Mouse (Mus musculus) stomach, postnatal 0 days (tissue): ENCODE results near the gene Sfxn5. TPM values are rescaled to one million over a fixed set of nuclear protein-coding genes. Genes with fewer than 3 reads are reported as not detected.

Experiments
- ATAC-seq: fragments of 200-750 bp; cut with Nextera tagmentation; 2 replicates; pipeline ENCODE4 v1.8.0; 2017; ENCODE audit not compliant: low FRiP score, low TSS enrichment
- DNase-seq: peaks from one replicate; pipeline ENCODE4 v3.0.0-alpha.2; 2016; ENCODE audit warnings: low spot score
- H3K27ac ChIP-seq: fragments of 300-500 bp; sonication (generic); replicated peaks from 2 replicates; pipeline ENCODE4 v1.5.1; 2014; ENCODE audit warnings: mild to moderate bottlenecking, control low read depth
- H3K27me3 ChIP-seq: fragments of 300-500 bp; sonication (generic); 2 replicates; pipeline ENCODE4 v1.6.1; 2014; ENCODE audit warnings: low read length; ENCODE audit not compliant: control insufficient read depth, insufficient read depth
- H3K36me3 ChIP-seq: fragments of 300-500 bp; sonication (generic); 2 replicates; pipeline ENCODE4 v1.6.1; 2014; ENCODE audit warnings: low read length, mixed read lengths; ENCODE audit not compliant: control insufficient read depth, insufficient read depth
- H3K4me1 ChIP-seq: fragments of 300-500 bp; sonication (generic); replicated peaks from 2 replicates; pipeline ENCODE4 v1.6.1; 2014; ENCODE audit warnings: antibody characterized with exemption; ENCODE audit not compliant: control insufficient read depth, insufficient read depth
- H3K4me2 ChIP-seq: fragments of 300-500 bp; sonication (generic); replicated peaks from 2 replicates; pipeline ENCODE4 v1.6.1; 2014; ENCODE audit warnings: low read depth, mild to moderate bottlenecking, control low read depth, moderate library complexity
- H3K4me3 ChIP-seq: fragments of 300-500 bp; sonication (generic); 2 replicates; pipeline ENCODE4 v1.5.1; 2014; ENCODE audit warnings: low read depth, low read length, control low read depth
- H3K9ac ChIP-seq: fragments of 300-500 bp; sonication (generic); 2 replicates; pipeline ENCODE4 v1.6.1; 2014; ENCODE audit warnings: mild to moderate bottlenecking, low read length, control low read depth, mixed read lengths
- H3K9me3 ChIP-seq: fragments of 300-500 bp; sonication (generic); 2 replicates; pipeline ENCODE4 v1.6.1; 2016; ENCODE audit warnings: low read length; ENCODE audit not compliant: control insufficient read depth
- CTCF ChIP-seq: IDR thresholded peaks from 2 replicates; pipeline ENCODE4 v1.5.1; 2016; ENCODE audit warnings: antibody characterized with exemption, low read depth, mild to moderate bottlenecking, moderate library complexity
- EP300 ChIP-seq: optimal IDR thresholded peaks from 2 replicates; pipeline ENCODE3; 2016; ENCODE audit warnings: antibody characterized with exemption
- WGBS: fragments of 180-500 bp; shearing (Covaris S2); extraction: QIAGEN DNeasy Blood & Tissue Kit; methylation state at CpG from one replicate; pipeline ENCODE4 v1.1.7; 2014; 5-methylcytosine and 5-hydroxymethylcytosine counted together
- polyA plus RNA-seq: library from polyadenylated mRNA; unstranded; fragments of >200 nt; fragmentation: Nextera tagmentation; extraction: Ambion mirVana; gene quantifications from 2 replicates; pipeline ENCODE4 v1.2.1, GENCODE M21; 2015

The Sfxn5 gene
- polyA plus RNA-seq, 1 experiment from 2014 or later = 8.4 TPM

GRCm38 (mm10) chr6:85295384-85296167 lies 37.6 kb downstream of the Sfxn5 start:
- ATAC-seq (peak; percentile 83), DNase-seq (peak; percentile 72)
- Histone ChIP-seq H3K36me3 (no peaks in the 10 kb centered on the region), H3K9ac (no peak overlapping the region), H3K4me3 (no peak overlapping the region), H3K27ac (0 out of 2 replicates have a peak overlapping the region, but pooled peaks have one; percentile 36), H3K9me3 (no peaks in the 10 kb centered on the region), H3K27me3 (no peaks in the 10 kb centered on the region), H3K4me1 (no peaks in the 10 kb centered on the region), H3K4me2 (no peak overlapping the region)
- WGBS = 77% methylated on average over 7 of the region's 7 CpGs
- TF ChIP-seq EP300 = no peak
- TF ChIP-seq CTCF = peak; percentile 21; the same call in 1 of the 2 replicates

DNA sequence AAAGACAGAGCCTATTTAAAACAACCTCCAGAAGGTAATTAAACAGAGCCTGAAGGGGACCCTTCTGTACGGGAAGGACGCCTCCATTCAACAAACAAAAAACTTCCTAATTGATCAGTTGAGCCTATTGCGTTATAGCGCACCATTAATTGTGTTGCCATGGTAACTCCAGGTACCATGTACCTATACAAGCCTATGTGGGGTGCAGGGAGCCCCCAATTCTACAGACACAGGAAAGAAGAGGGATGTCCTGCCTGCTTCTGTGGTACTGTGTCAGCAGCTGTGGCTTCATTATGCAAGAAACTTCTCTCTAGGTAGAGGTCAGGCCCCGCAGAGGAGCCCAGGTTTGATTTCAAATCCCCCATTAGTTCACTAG lies 39.2 kb downstream of the Sfxn5 start:
- no peaks in the 10 kb centered on the region for H3K4me1 ChIP-seq
- no peaks in the 10 kb centered on the region for H3K36me3 ChIP-seq
- no peaks in the 10 kb centered on the region for H3K27me3 ChIP-seq
- ATAC-seq = no peak
- 67% methylated on average over 5 of the region's 5 CpGs for WGBS
- H3K4me3 ChIP-seq = no peak overlapping the region
- no peak for DNase-seq
- H3K9me3 ChIP-seq = no peaks in the 10 kb centered on the region
- no peak overlapping the region for H3K9ac ChIP-seq
- H3K4me2 ChIP-seq = no peak overlapping the region
- no peak for TF ChIP-seq CTCF
- TF ChIP-seq EP300 = no peak
- no peak overlapping the region for H3K27ac ChIP-seq

DNA sequence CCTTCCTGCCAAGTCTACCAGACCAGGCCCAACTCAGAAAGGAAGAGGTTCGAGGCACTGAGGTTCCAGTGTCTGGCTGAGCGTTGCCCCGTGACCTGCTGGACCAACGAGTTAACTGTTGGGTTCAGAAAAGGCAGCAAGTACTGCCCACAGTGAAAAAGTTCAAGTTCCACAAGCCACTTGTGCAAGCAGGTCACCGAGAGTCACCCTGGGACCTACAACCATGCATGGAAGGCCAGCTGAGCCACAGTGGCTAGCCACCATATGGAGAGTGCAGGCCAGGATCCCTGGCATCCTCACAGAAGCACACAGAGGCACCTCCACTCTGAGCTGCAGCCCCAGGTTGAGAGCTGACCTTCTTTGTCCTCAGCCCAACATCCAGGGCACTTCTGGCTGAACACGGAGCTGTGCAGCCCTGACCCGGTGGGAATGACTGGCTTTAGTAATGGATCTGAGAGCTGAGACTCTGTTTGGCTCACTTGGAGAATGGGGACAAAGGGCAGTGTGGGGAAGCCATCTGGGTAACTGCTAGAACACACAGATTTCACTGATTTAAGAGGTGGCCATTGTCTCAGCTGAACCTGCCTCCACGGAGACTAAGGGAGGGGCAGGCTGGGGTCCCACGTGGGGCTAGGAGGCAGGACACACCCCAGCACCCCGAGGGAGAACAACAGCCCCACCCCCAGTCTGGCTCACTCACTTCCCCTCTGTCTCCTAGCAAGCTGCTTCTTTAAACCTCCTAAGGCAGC lies 39.8 kb downstream of the Sfxn5 start:
- no peak overlapping the region for H3K4me3 ChIP-seq
- DNase-seq (peak; percentile 34), ATAC-seq (peak; percentile 35)
- H3K9me3 ChIP-seq = no peaks in the 10 kb centered on the region
- WGBS = 51% methylated on average over 10 of the region's 10 CpGs
- TF ChIP-seq CTCF = no peak
- no peak for TF ChIP-seq EP300
- H3K27me3 ChIP-seq = no peaks in the 10 kb centered on the region
- H3K4me1 ChIP-seq = no peaks in the 10 kb centered on the region
- H3K36me3 ChIP-seq = no peaks in the 10 kb centered on the region
- no peak overlapping the region for H3K4me2 ChIP-seq
- no peak overlapping the region for H3K9ac ChIP-seq
- no peak overlapping the region for H3K27ac ChIP-seq

GRCm38 (mm10) chr6:85290869-85291824 lies 42.1 kb downstream of the Sfxn5 start:
- Histone ChIP-seq H3K27me3 (no peaks in the 10 kb centered on the region), H3K9ac (no peak overlapping the region), H3K27ac (no peak overlapping the region), H3K4me3 (no peak overlapping the region), H3K4me2 (no peak overlapping the region), H3K9me3 (no peaks in the 10 kb centered on the region), H3K36me3 (no peaks in the 10 kb centered on the region), H3K4me1 (no peaks in the 10 kb centered on the region)
- 74% methylated on average over 16 of the region's 16 CpGs for WGBS
- TF ChIP-seq CTCF = peak; percentile 59
- TF ChIP-seq EP300 = no peak
- ATAC-seq = no peak
- DNase-seq = peak; percentile 19

- TF ChIP-seq EP300 (no peak), CTCF (no peak)
- H3K4me2 ChIP-seq = no peak overlapping the region
- WGBS = 61% methylated on average over 4 of the region's 4 CpGs
- 0 out of 2 replicates have a peak, but pooled peaks have one; percentile 54 for ATAC-seq
- H3K9ac ChIP-seq = no peak overlapping the region
- DNase-seq = no peak
- H3K9me3 ChIP-seq = no peaks in the 10 kb centered on the region
- H3K27ac ChIP-seq = no peak overlapping the region
- H3K36me3 ChIP-seq = no peaks in the 10 kb centered on the region
- H3K4me3 ChIP-seq = no peak overlapping the region
- no peaks in the 10 kb centered on the region for H3K27me3 ChIP-seq
- no peaks in the 10 kb centered on the region for H3K4me1 ChIP-seq
These were observed 44.9 kb downstream of the Sfxn5 start for GRCm38 (mm10) chr6:85288193-85288857.
